Mouse (Mus musculus) liver, adult 2 months (tissue): Measurements from ENCODE around the gene 4930562C15Rik. TPM values are rescaled to one million over a fixed set of nuclear protein-coding genes. Genes with fewer than 3 reads are reported as not detected.
A peak's percentile ranks its signal among the peaks of the same experiment; 100 is the strongest.

Source experiments
- DNase-seq: peaks from one replicate; pipeline ENCODE4 v3.0.0-alpha.2; 2011; ENCODE audit warnings: low read depth, low spot score; ENCODE audit errors: extremely low read depth
- H3K27ac ChIP-seq: fragments of 200-500 bp; replicated peaks from 2 replicates; pipeline ENCODE4 v1.5.1; 2012; ENCODE audit warnings: low read depth, mild to moderate bottlenecking, control low read depth, inconsistent platforms, low read length; ENCODE audit not compliant: insufficient read depth
- H3K27me3 ChIP-seq: fragments of 200-500 bp; 2 replicates; pipeline ENCODE4 v1.6.1; 2012; ENCODE audit warnings: mild to moderate bottlenecking, moderate library complexity, low read length, inconsistent platforms; ENCODE audit not compliant: control insufficient read depth, insufficient read depth
- H3K36me3 ChIP-seq: fragments of 200-500 bp; 2 replicates; pipeline ENCODE4 v1.6.1; 2012; ENCODE audit warnings: low read length, inconsistent platforms; ENCODE audit not compliant: control insufficient read depth, insufficient read depth
- H3K4me1 ChIP-seq: fragments of 200-500 bp; 2 replicates; pipeline ENCODE4 v1.6.1; 2011; ENCODE audit warnings: low read length; ENCODE audit not compliant: control insufficient read depth, insufficient read depth
- H3K4me3 ChIP-seq: fragments of 200-500 bp; 2 replicates; pipeline ENCODE4 v1.5.1; 2011; ENCODE audit warnings: low read depth, mild to moderate bottlenecking, control low read depth, low read length, moderate library complexity; ENCODE audit not compliant: insufficient read depth
- H3K79me2 ChIP-seq: fragments of 200-500 bp; 2 replicates; pipeline ENCODE4 v1.6.1; 2012; ENCODE audit warnings: inconsistent platforms, mild to moderate bottlenecking, low read length, moderate library complexity; ENCODE audit not compliant: control insufficient read depth, insufficient read depth
- H3K9ac ChIP-seq: fragments of 200-500 bp; 2 replicates; pipeline ENCODE4 v1.6.1; 2012; ENCODE audit warnings: low read depth, mild to moderate bottlenecking, control low read depth, inconsistent platforms, low read length
- CTCF ChIP-seq: fragments of 200-500 bp; IDR thresholded peaks from 2 replicates; pipeline ENCODE4 v1.5.1; 2011; ENCODE audit warnings: low read depth, low read length, control low read depth
- POLR2A ChIP-seq: fragments of 200-500 bp; IDR thresholded peaks from 2 replicates; pipeline ENCODE4 v1.6.1; 2011; ENCODE audit warnings: low read length, control low read depth; ENCODE audit not compliant: insufficient read depth; ENCODE audit errors: extremely low read depth
- whole genome bisulfite sequencing: fragments of 180-500 bp; shearing (Covaris S2); methylation state at CpG from one replicate; pipeline ENCODE4 v1.1.7; 2018; 5-methylcytosine and 5-hydroxymethylcytosine counted together
- polyA plus RNA-seq: library from polyadenylated mRNA; depleted of rRNA; stranded (reverse); fragments of >200 nt; gene quantifications from 2 replicates; pipeline ENCODE4 v1.2.3, GENCODE M21; 2012
- total RNA-seq: library from RNA; depleted of rRNA; stranded (reverse); fragments of >200 nt; gene quantifications from 2 replicates; pipeline ENCODE4 v1.2.3, GENCODE M21; 2014

The 4930562C15Rik gene
- total and polyA plus RNA-seq, 2 experiments = not detected

DNA sequence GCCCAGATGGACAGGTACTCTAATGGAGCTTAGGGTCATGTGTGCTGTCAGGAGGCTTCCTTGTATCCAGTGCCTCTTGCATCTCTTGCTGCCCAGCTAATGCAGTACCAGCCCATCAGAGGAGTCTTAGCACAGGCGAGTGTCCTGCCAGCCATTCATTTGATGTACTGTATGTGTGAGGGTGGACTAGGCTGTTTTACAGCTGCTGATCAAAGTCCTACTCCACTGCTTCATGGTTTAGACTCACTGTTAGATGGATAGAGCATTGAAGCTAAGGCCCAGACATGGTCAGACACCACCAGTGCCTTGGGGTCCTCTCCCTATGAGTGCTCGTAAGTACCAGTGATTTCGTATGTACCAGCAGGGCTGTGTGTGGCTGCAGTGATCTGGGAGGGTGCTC, 69.7 kb downstream of the 4930562C15Rik start:
- peaks cover 1% of the 10 kb centered on the region; the same call in 1 of the 2 replicates for H3K36me3 ChIP-seq
- no peaks in the 10 kb centered on the region for H3K27me3 ChIP-seq
- TF ChIP-seq POLR2A (no peak), CTCF (no peak)
- WGBS = 80% methylated on average over 3 of the region's 3 CpGs
- H3K4me1 ChIP-seq = peaks cover 23% of the 10 kb centered on the region
- no peak overlapping the region for H3K27ac ChIP-seq
- no peak overlapping the region for H3K4me3 ChIP-seq
- no peak for DNase-seq
- H3K79me2 ChIP-seq = peaks cover 23% of the 10 kb centered on the region; the same call in 1 of the 2 replicates
- no peak overlapping the region for H3K9ac ChIP-seq

DNA sequence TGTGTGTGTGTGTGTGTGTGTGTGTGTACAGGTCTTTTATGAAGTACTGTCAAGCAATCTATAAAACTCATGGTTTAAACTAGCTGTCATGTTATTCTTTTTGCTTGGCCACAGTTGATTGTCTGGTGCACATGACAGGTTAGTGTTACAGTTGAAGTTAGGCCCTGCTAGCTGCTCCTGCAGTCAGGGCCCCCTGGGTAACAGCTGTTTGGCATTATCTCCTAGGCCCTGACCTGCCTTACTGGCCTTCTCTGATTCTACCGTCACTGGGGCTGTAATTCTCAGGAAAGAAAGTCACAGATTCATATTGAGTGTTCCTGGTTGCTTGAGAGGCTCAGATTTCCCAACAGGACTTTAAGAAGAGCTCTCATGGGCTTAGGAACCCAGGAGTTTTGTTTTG, 70.4 kb downstream of the 4930562C15Rik start:
- Histone ChIP-seq H3K9ac (no peak overlapping the region), H3K4me3 (no peak overlapping the region), H3K27me3 (no peaks in the 10 kb centered on the region), H3K36me3 (peaks cover 2% of the 10 kb centered on the region; the same call in 1 of the 2 replicates), H3K79me2 (peaks cover 23% of the 10 kb centered on the region; the same call in 1 of the 2 replicates), H3K4me1 (peaks cover 23% of the 10 kb centered on the region), H3K27ac (no peak overlapping the region)
- DNase-seq = no peak
- TF ChIP-seq CTCF (no peak), POLR2A (no peak)
- WGBS = 52% methylated on average over 1 of the region's 1 CpGs

DNA sequence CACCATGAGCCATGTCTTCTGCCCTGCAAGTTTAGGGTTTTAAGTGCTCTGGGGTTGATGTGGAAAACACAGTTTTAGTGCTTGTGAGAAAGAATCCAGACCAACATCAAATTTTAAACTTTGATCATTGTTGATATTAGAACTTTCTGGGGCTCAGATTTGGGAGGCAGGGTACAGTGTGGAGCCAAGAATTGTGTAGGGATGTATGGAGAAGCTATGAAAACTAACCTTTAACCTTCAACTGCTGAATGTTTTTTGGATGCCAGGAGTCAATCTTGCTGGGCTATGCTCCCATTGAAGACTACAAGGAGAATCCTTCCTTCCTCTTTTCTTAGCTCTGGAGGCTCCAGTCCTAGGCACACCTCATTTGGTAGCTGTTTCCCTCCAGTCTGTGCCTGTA, 71.3 kb downstream of the 4930562C15Rik start:
- TF ChIP-seq CTCF = no peak
- no peak for TF ChIP-seq POLR2A
- Histone ChIP-seq H3K27ac (no peak overlapping the region), H3K36me3 (peaks cover 6% of the 10 kb centered on the region; the same call in 1 of the 2 replicates), H3K9ac (no peak overlapping the region), H3K79me2 (peaks cover 18% of the 10 kb centered on the region; the same call in 1 of the 2 replicates), H3K4me3 (no peak overlapping the region), H3K4me1 (peaks cover 23% of the 10 kb centered on the region), H3K27me3 (no peaks in the 10 kb centered on the region)
- DNase-seq = no peak

DNA sequence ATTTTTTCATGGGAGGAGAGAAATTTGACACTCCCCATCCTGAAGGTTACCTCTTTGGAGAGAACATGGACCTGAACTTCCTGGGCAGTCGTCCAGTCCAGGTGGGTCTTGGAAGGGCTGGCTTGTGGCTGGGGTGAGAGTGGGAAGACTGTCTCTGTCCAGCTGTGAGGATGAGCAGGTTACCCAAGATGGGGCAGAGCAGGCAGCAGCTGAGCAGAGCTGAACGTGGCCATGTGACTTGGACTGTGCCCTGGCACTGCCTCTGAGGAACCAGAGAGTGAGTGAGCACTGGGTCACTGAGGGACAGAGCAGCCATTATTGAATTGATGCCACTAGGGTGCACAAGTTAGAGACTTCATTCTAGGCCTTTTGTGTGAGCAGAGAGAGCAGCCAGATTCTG, 72.2 kb downstream of the 4930562C15Rik start:
- peak; percentile 86 for DNase-seq
- peak overlapping the region; percentile 26 for H3K27ac ChIP-seq
- TF ChIP-seq CTCF (no peak), POLR2A (no peak)
- H3K4me1 ChIP-seq = peaks cover 23% of the 10 kb centered on the region
- H3K36me3 ChIP-seq = peaks cover 9% of the 10 kb centered on the region; the same call in 1 of the 2 replicates
- no peak overlapping the region for H3K4me3 ChIP-seq
- H3K79me2 ChIP-seq = peaks cover 18% of the 10 kb centered on the region; the same call in 1 of the 2 replicates
- H3K27me3 ChIP-seq = no peaks in the 10 kb centered on the region
- WGBS = 30% methylated on average over 2 of the region's 2 CpGs
- no peak overlapping the region for H3K9ac ChIP-seq

DNA sequence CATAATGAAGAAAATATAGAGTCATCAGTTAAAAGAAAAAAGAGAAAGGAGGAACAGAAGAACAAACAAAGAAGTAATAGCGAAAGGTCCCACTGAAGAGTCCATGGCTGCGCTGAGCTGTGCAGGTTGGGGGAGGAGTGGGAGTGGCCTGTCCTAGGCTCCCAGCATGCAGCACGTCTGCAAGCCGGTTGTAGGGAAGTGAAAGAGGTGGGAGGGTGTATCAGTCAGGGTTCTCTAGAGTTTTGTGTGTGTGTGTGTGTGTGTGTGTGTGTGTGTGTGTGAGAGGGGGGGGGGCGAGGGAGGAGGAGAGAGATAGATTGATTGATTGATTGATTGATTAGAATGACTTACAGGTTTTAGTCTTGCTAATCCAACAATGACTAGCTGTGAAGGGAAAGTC, 72.8 kb downstream of the 4930562C15Rik start:
- Histone ChIP-seq H3K9ac (no peak overlapping the region), H3K36me3 (peaks cover 9% of the 10 kb centered on the region; the same call in 1 of the 2 replicates), H3K27me3 (no peaks in the 10 kb centered on the region), H3K79me2 (peaks cover 18% of the 10 kb centered on the region; the same call in 1 of the 2 replicates), H3K4me3 (no peak overlapping the region), H3K27ac (peak overlapping the region; percentile 17), H3K4me1 (peaks cover 27% of the 10 kb centered on the region)
- peak; percentile 65 for DNase-seq
- TF ChIP-seq POLR2A (no peak), CTCF (no peak)
- 24% methylated on average over 4 of the region's 5 CpGs for whole genome bisulfite sequencing

DNA sequence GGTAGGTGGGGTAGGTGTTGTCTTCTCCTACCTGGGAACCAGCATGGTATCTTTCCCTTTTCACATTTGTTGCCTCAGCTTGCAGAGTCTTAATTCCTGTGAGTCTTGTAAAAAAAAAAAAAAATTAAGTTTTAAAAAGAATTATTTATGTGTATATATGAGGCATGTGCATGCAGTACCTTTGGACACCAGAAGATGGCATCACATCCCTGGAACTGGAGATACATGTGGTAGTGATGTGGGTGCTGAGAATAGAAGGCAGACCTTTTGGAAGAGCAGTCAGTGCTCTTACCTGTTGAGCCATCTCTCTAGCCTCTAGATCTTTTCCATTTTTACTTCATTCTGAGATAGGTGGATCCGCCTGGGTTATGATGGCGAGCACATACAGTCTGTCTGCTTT, 74.5 kb downstream of the 4930562C15Rik start:
- Histone ChIP-seq H3K4me3 (no peak overlapping the region), H3K27ac (no peak overlapping the region), H3K27me3 (no peaks in the 10 kb centered on the region), H3K36me3 (peaks cover 9% of the 10 kb centered on the region; the same call in 1 of the 2 replicates), H3K4me1 (peaks cover 27% of the 10 kb centered on the region), H3K9ac (no peak overlapping the region), H3K79me2 (peaks cover 9% of the 10 kb centered on the region; the same call in 1 of the 2 replicates)
- TF ChIP-seq POLR2A (no peak), CTCF (peak; percentile 28; the same call in 1 of the 2 replicates)
- 97% methylated on average over 2 of the region's 2 CpGs for WGBS
- no peak for DNase-seq
